Mouse (Mus musculus) layer of hippocampus, adult 6 months (tissue): ENCODE measurements around the gene Tm4sf5. TPM values are rescaled to one million over a fixed set of nuclear protein-coding genes. Genes with fewer than 3 reads are reported as not detected.

Source experiments
- long read RNA-seq, 2 experiments: library from polyadenylated mRNA; unstranded; transcript quantifications; one replicate each; pipeline ENCODE4 v2.0.0; 2019 to 2020
- polyA plus RNA-seq: library from polyadenylated mRNA; unstranded; fragments of <200 nt; fragmentation: Nextera tagmentation; gene quantifications from 2 replicates; pipeline ENCODE4 v1.2.3, GENCODE M21; 2021

Gene Tm4sf5
- 0.62 and 0.80 TPM in 2 replicates for polyA plus RNA-seq
- long read RNA-seq, experiment 1, partial matches to known transcripts = 0 of 1 reads
- long read RNA-seq, experiment 1, other reads (novel, unspliced or antisense) = 1 of 1 reads
- long read RNA-seq, experiment 2 = 0 reads

DNA sequence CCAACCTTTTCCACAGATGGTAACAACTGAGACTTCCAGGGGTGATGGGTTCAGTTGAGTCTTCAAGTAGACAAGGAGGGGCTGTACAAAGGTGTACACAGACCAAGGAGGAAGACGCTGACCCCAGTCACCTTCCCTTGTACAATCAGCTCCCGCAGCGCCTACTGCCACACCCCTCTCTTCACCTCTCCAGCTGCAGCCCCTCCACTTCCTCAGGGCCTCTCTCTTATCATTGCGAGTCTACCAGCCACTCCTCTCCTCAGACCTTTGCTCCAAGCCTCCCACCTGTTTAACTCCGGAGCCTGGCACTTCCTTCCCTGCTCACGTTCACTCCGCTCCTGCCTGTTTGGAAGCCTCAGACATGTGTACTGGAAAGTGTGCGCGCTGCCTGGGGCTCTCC, at the start of gene Tm4sf5:
Gene Tm4sf5, plus strand, starts transcription at position 275 of the 400 bp plus-strand sequence.

GRCm38 (mm10) chr11:70458688-70459600, 46.1 kb upstream of the Tm4sf5 start, which contains the start of gene Zmynd15:
Zmynd15 (plus strand) TSS chr11:70459433.

GRCm38 (mm10) chr11:70459601-70460101, 45.4 kb upstream of the Tm4sf5 start, which contains the start of gene Cxcl16:
Cxcl16 (minus strand) TSS chr11:70459984.

GRCm38 (mm10) chr11:70514288-70514687, 9.2 kb downstream of the Tm4sf5 start, which contains the start of gene Vmo1:
Vmo1 (minus strand) TSS chr11:70514616.

GRCm38 (mm10) chr11:70518923-70519322, 13.9 kb downstream of the Tm4sf5 start, which contains the start of gene Gltpd2:
Gltpd2 (plus strand) TSS chr11:70519196.

GRCm38 (mm10) chr11:70525184-70525678, 20.2 kb downstream of the Tm4sf5 start, which contains the start of gene Psmb6:
Psmb6 (plus strand) TSS chr11:70525367.

GRCm38 (mm10) chr11:70532839-70533238, 27.8 kb downstream of the Tm4sf5 start, which contains the start of gene Gm40193:
Gm40193 (minus strand) TSS chr11:70532939.

GRCm38 (mm10) chr11:70539877-70540587, 35.0 kb downstream of the Tm4sf5 start, which contains the start of gene Pld2:
Pld2 (plus strand) TSS chr11:70540064.

Other genes with a start within 250 kb of the Tm4sf5 start
- gene Alox12, start 249.9 kb upstream of the Tm4sf5 start, polyA plus RNA-seq = 0.28 and 0.30 TPM in 2 replicates
- 0.25 and 0.55 TPM in 2 replicates for gene Alox12e, start 182.6 kb upstream of the Tm4sf5 start, polyA plus RNA-seq
- gene Alox15, start 153.2 kb upstream of the Tm4sf5 start, polyA plus RNA-seq = not detected in 2 replicates
- 7.1 and 10.1 TPM in 2 replicates for gene Pelp1, start 95.2 kb upstream of the Tm4sf5 start, polyA plus RNA-seq
- 4.8 and 6.1 TPM in 2 replicates for gene Arrb2, start 72.6 kb upstream of the Tm4sf5 start, polyA plus RNA-seq
- gene Med11, start 53.3 kb upstream of the Tm4sf5 start, polyA plus RNA-seq = 19.1 and 19.8 TPM in 2 replicates
- gene Zmynd15, start 45.8 kb upstream of the Tm4sf5 start, polyA plus RNA-seq = 0.06 and 0.13 TPM in 2 replicates
- gene Cxcl16, start 45.3 kb upstream of the Tm4sf5 start, polyA plus RNA-seq = 1.9 and 3.4 TPM in 2 replicates
- gene Vmo1, start 9.4 kb downstream of the Tm4sf5 start, polyA plus RNA-seq = 0.30 and 0.39 TPM in 2 replicates
- 0.11 TPM in 2 replicates for gene Gltpd2, start 14.0 kb downstream of the Tm4sf5 start, polyA plus RNA-seq
- gene Psmb6, start 20.1 kb downstream of the Tm4sf5 start, polyA plus RNA-seq = 615 and 656 TPM in 2 replicates
- not detected in 2 replicates for gene Gm40193, start 27.7 kb downstream of the Tm4sf5 start, polyA plus RNA-seq
- 7.8 and 8.6 TPM in 2 replicates for gene Pld2, start 34.8 kb downstream of the Tm4sf5 start, polyA plus RNA-seq
- 25.4 and 30.5 TPM in 2 replicates for gene Mink1, start 57.6 kb downstream of the Tm4sf5 start, polyA plus RNA-seq
- gene 4930544D05Rik, start 110.6 kb downstream of the Tm4sf5 start, polyA plus RNA-seq = not detected in 2 replicates
- 0.31 TPM in 1 of 2 replicates, not detected in the other for gene Chrne, start 114.0 kb downstream of the Tm4sf5 start, polyA plus RNA-seq
- 0.11 and 0.15 TPM in 2 replicates for gene Gp1ba, start 133.9 kb downstream of the Tm4sf5 start, polyA plus RNA-seq
- 98.0 and 122 TPM in 2 replicates for gene Rnf167, start 142.0 kb downstream of the Tm4sf5 start, polyA plus RNA-seq
- gene Slc25a11, start 142.2 kb downstream of the Tm4sf5 start, polyA plus RNA-seq = 202 and 213 TPM in 2 replicates
- 531 and 655 TPM in 2 replicates for gene Pfn1, start 149.4 kb downstream of the Tm4sf5 start, polyA plus RNA-seq
- gene Eno3, start 152.0 kb downstream of the Tm4sf5 start, polyA plus RNA-seq = 4.7 and 5.0 TPM in 2 replicates
- 74.2 and 84.7 TPM in 2 replicates for gene Spag7, start 164.2 kb downstream of the Tm4sf5 start, polyA plus RNA-seq
- 105 and 127 TPM in 2 replicates for gene Camta2, start 182.9 kb downstream of the Tm4sf5 start, polyA plus RNA-seq
- 5.2 and 5.7 TPM in 2 replicates for gene Inca1, start 194.9 kb downstream of the Tm4sf5 start, polyA plus RNA-seq
- gene Kif1c, start 195.3 kb downstream of the Tm4sf5 start, polyA plus RNA-seq = 0.90 and 1.3 TPM in 2 replicates